Mouse (Mus musculus) ES-E14 (cell line): ENCODE results near the gene Scrn1.

Experiments
- CHD2 ChIP-seq: IDR thresholded peaks from 2 replicates; pipeline ENCODE4 v1.6.1; 2014; ENCODE audit warnings: mild to moderate bottlenecking, low read depth, low read length, inconsistent platforms
- HCFC1 ChIP-seq: IDR thresholded peaks from 2 replicates; pipeline ENCODE4 v1.6.1; 2012; ENCODE audit warnings: low read length, inconsistent platforms, borderline replicate concordance; ENCODE audit not compliant: insufficient read depth
- MAFK ChIP-seq: IDR thresholded peaks from 2 replicates; pipeline ENCODE4 v1.6.1; 2014; ENCODE audit warnings: mild to moderate bottlenecking, low read depth, low read length, inconsistent platforms; ENCODE audit not compliant: insufficient read depth
- ZC3H11A ChIP-seq: IDR thresholded peaks from 2 replicates; pipeline ENCODE4 v1.6.1; 2012; ENCODE audit warnings: low read depth, mild to moderate bottlenecking, inconsistent platforms, low read length, borderline replicate concordance
- ZNF384 ChIP-seq: IDR thresholded peaks from 2 replicates; pipeline ENCODE4 v1.6.1; 2012; ENCODE audit warnings: low read depth, low read length, inconsistent platforms

- no peak for TF ChIP-seq ZC3H11A
- no peak for TF ChIP-seq MAFK
- TF ChIP-seq CHD2 = no peak
- no peak for TF ChIP-seq HCFC1
- TF ChIP-seq ZNF384 = no peak
Measured at GRCm38 (mm10) chr6:54471866-54472265, 94.4 kb downstream of the Scrn1 start.
